8 mouse cellular contexts compared by ENCODE assay signal in genomic region chr8:105473816-105474606, GRCm38 (mm10). TPM values are rescaled to one million over a fixed set of nuclear protein-coding genes. Genes with fewer than 3 reads are reported as not detected.
A peak's percentile ranks its signal among the peaks of the same experiment; 100 is the strongest.
DNase-seq lines count a peak whose midpoint lies in the region; ATAC-seq and TF ChIP-seq lines count a peak whose summit lies in the region.

No protein-coding gene starts in this region.

- no peak for TF ChIP-seq EP300 in liver, postnatal 0 days (IDR thresholded peaks at IDR 0.05; ENCODE audit: low read depth)

- no peaks in the 10 kb centered on the region for H3K27me3 ChIP-seq in forebrain, postnatal 0 days (ENCODE audit: insufficient read depth, low read length)
- no peaks in the 10 kb centered on the region for H3K27me3 ChIP-seq in hindbrain, embryonic 14.5 days (ENCODE audit: control insufficient read depth, insufficient read depth, low read length)
- H3K27me3 ChIP-seq in liver, postnatal 0 days (ENCODE audit: insufficient read depth, low read length) = peaks cover 45% of the 10 kb centered on the region

- peak; percentile 59; the same call in 1 of the 2 replicates for ATAC-seq in forebrain, postnatal 0 days
- ATAC-seq in hindbrain, embryonic 14.5 days (ENCODE audit: low FRiP score) = no peak
- peak; percentile 31; the same call in 1 of the 2 replicates for ATAC-seq in liver, postnatal 0 days

- H3K27ac ChIP-seq in forebrain, postnatal 0 days (ENCODE audit: low read depth, low read length) = peak overlapping the region; percentile 40
- H3K27ac ChIP-seq in hindbrain, embryonic 14.5 days = no peak overlapping the region
- no peak overlapping the region for H3K27ac ChIP-seq in liver, postnatal 0 days (ENCODE audit: low read depth)

- 25% methylated on average over 17 of the region's 17 CpGs for WGBS in forebrain, postnatal 0 days
- 22% methylated on average over 17 of the region's 17 CpGs for WGBS in hindbrain, embryonic 14.5 days
- WGBS in liver, postnatal 0 days (ENCODE audit: insufficient replicate concordance) = 30% methylated on average over 17 of the region's 17 CpGs

- H3K9ac ChIP-seq in forebrain, postnatal 0 days = 0 out of 2 replicates have a peak overlapping the region, but pooled peaks have one; percentile 18
- peak overlapping the region; percentile 39; the same call in 1 of the 2 replicates for H3K9ac ChIP-seq in hindbrain, embryonic 14.5 days
- H3K9ac ChIP-seq in liver, postnatal 0 days (replicated peaks) = no peak overlapping the region

- no peak overlapping the region for H3K4me3 ChIP-seq in forebrain, postnatal 0 days (ENCODE audit: low read depth, low read length)
- no peak overlapping the region for H3K4me3 ChIP-seq in hindbrain, embryonic 14.5 days (replicated peaks; ENCODE audit: low read length)
- H3K4me3 ChIP-seq in liver, postnatal 0 days (ENCODE audit: low read depth, low read length) = no peak overlapping the region

- DNase-seq in right cerebral cortex, postnatal 10 days (ENCODE audit: low spot score in 2 of 2) = peak; percentile 67 to 82
- DNase-seq in right cerebral cortex, postnatal 25 days = no peak
- DNase-seq in forebrain, postnatal 0 days = peak; percentile 72
- peak; percentile 57 for DNase-seq in hindbrain, embryonic 14.5 days (ENCODE audit: low spot score)
- DNase-seq in liver, postnatal 0 days = peak; percentile 57
- DNase-seq in retina, postnatal 1 day = peak; percentile 93
- DNase-seq in layer of hippocampus, postnatal 36 days = no peak
- no peak for DNase-seq in cerebellum, postnatal 36 days

- H3K4me2 ChIP-seq in forebrain, postnatal 0 days (ENCODE audit: low read depth) = peak overlapping the region; percentile 27; the same call in 1 of the 2 replicates
- 0 out of 2 replicates have a peak overlapping the region, but pooled peaks have one; percentile 16 for H3K4me2 ChIP-seq in hindbrain, embryonic 14.5 days (replicated peaks)
- peak overlapping the region; percentile 23; the same call in 1 of the 2 replicates for H3K4me2 ChIP-seq in liver, postnatal 0 days (ENCODE audit: low read depth, low read length)

- H3K4me1 ChIP-seq in forebrain, postnatal 0 days (ENCODE audit: insufficient read depth) = peaks cover 22% of the 10 kb centered on the region
- H3K4me1 ChIP-seq in hindbrain, embryonic 14.5 days (replicated peaks; ENCODE audit: control insufficient read depth, insufficient read depth, low read length) = peaks cover 37% of the 10 kb centered on the region
- peaks cover 24% of the 10 kb centered on the region for H3K4me1 ChIP-seq in liver, postnatal 0 days (ENCODE audit: insufficient read depth)

- no peak; the same call in 1 of the 2 replicates for TF ChIP-seq CTCF in forebrain, postnatal 0 days (IDR thresholded peaks at IDR 0.05; ENCODE audit: low read depth)
- no peak for TF ChIP-seq CTCF in liver, postnatal 0 days (IDR thresholded peaks at IDR 0.05; ENCODE audit: low read depth)

- peaks cover 9% of the 10 kb centered on the region for H3K36me3 ChIP-seq in forebrain, postnatal 0 days (ENCODE audit: insufficient read depth)
- peaks cover 12% of the 10 kb centered on the region; the same call in 1 of the 2 replicates for H3K36me3 ChIP-seq in hindbrain, embryonic 14.5 days (replicated peaks; ENCODE audit: control insufficient read depth, insufficient read depth)
- H3K36me3 ChIP-seq in liver, postnatal 0 days (replicated peaks; ENCODE audit: insufficient read depth, low read length) = no peaks in the 10 kb centered on the region

- H3K9me3 ChIP-seq in forebrain, postnatal 0 days (ENCODE audit: low read length) = no peaks in the 10 kb centered on the region
- H3K9me3 ChIP-seq in hindbrain, embryonic 14.5 days (ENCODE audit: control insufficient read depth, low read length) = no peaks in the 10 kb centered on the region
- H3K9me3 ChIP-seq in liver, postnatal 0 days (ENCODE audit: low read length) = no peaks in the 10 kb centered on the region

RNA-seq across cellular contexts. Expression of gene Tppp3, which starts 2.7 kb away (rescaled TPM):
- 66.6 and 80.6 TPM in 2 replicates for total RNA-seq in forebrain, postnatal 0 days (2014; rRNA removed)
- polyA plus RNA-seq in forebrain, postnatal 0 days (2015; fragmentation: Nextera tagmentation; extraction: Ambion mirVana) = 74.6 and 106 TPM in 2 replicates
- polyA plus RNA-seq in hindbrain, embryonic 14.5 days (2014; fragmentation: Nextera tagmentation; extraction: Ambion mirVana) = 204 and 207 TPM in 2 replicates
- 1.4 and 3.8 TPM in 2 replicates for polyA plus RNA-seq in liver, postnatal 0 days (2015; fragmentation: Nextera tagmentation; extraction: Ambion mirVana)
- 10 to 100 TPM; 31.9 TPM for total RNA-seq in layer of hippocampus, postnatal 36 days (2021)

RNA-seq across cellular contexts. Expression of gene Zdhhc1, which starts 22.7 kb away (rescaled TPM):
- total RNA-seq in forebrain, postnatal 0 days (2014; rRNA removed) = 22.9 and 30.4 TPM in 2 replicates
- polyA plus RNA-seq in forebrain, postnatal 0 days (2015; fragmentation: Nextera tagmentation; extraction: Ambion mirVana) = 16.2 and 22.7 TPM in 2 replicates
- 32.7 and 33.1 TPM in 2 replicates for polyA plus RNA-seq in hindbrain, embryonic 14.5 days (2014; fragmentation: Nextera tagmentation; extraction: Ambion mirVana)
- 2.1 and 2.3 TPM in 2 replicates for polyA plus RNA-seq in liver, postnatal 0 days (2015; fragmentation: Nextera tagmentation; extraction: Ambion mirVana)
- total RNA-seq in layer of hippocampus, postnatal 36 days (2021) = 10 to 100 TPM; 32.8 to 37.6 TPM

RNA-seq across cellular contexts. Expression of gene Hsd11b2, which starts 44.5 kb away (rescaled TPM):
- total RNA-seq in forebrain, postnatal 0 days (2014; rRNA removed) = 0.38 and 0.52 TPM in 2 replicates
- polyA plus RNA-seq in forebrain, postnatal 0 days (2015; fragmentation: Nextera tagmentation; extraction: Ambion mirVana) = 1.3 and 2.6 TPM in 2 replicates
- polyA plus RNA-seq in hindbrain, embryonic 14.5 days (2014; fragmentation: Nextera tagmentation; extraction: Ambion mirVana) = 6.1 and 7.0 TPM in 2 replicates
- polyA plus RNA-seq in liver, postnatal 0 days (2015; fragmentation: Nextera tagmentation; extraction: Ambion mirVana) = 0.13 TPM in 1 of 2 replicates, not detected in the other
- total RNA-seq in layer of hippocampus, postnatal 36 days (2021) = not detected

Comparison
In these comparisons a context has a peak if more than half of its experiments do, and no peak if none do; other contexts are left out.
1. DNase-seq: peak in right cerebral cortex, postnatal 10 days (2 of 2), forebrain, postnatal 0 days (single experiment), hindbrain, embryonic 14.5 days (single experiment), liver, postnatal 0 days (single experiment) and retina, postnatal 1 day (single experiment); none in right cerebral cortex, postnatal 25 days (single experiment), layer of hippocampus, postnatal 36 days (0 of 2) and cerebellum, postnatal 36 days (0 of 2).
2. RNA of gene Tppp3, which starts 2.7 kb away (polyA plus RNA-seq): 204 to 207 TPM in hindbrain, embryonic 14.5 days and 74.6 to 106 TPM in forebrain, postnatal 0 days; 1.4 to 3.8 TPM in liver, postnatal 0 days; every median in the first group is over 10 times any median in the second.
3. Peak in every context shown above with its lines, with median percentiles within 50 percentile points of each other: H3K4me2 ChIP-seq.